Mouse (Mus musculus) kidney, embryonic 14.5 days (tissue): ENCODE results near the gene B9d1. TPM values are rescaled to one million over a fixed set of nuclear protein-coding genes. Genes with fewer than 3 reads are reported as not detected.

Source experiments
- ATAC-seq: fragments of 200-750 bp; cut with Nextera tagmentation; 2 replicates; pipeline ENCODE4 v1.8.0; 2017; ENCODE audit warnings: moderate number of reproducible peaks, mild to moderate bottlenecking, moderate TSS enrichment, moderate library complexity; ENCODE audit not compliant: low FRiP score, low TSS enrichment
- H3K27ac ChIP-seq: fragments of 300-500 bp; sonication (generic); 2 replicates; pipeline ENCODE4 v1.5.1; 2014; ENCODE audit warnings: low read depth, mild to moderate bottlenecking, low read length, moderate library complexity, mixed read lengths
- H3K27me3 ChIP-seq: fragments of 300-500 bp; sonication (generic); 2 replicates; pipeline ENCODE4 v1.6.1; 2014; ENCODE audit warnings: mild to moderate bottlenecking, low read length; ENCODE audit not compliant: control insufficient read depth, insufficient read depth
- H3K36me3 ChIP-seq: fragments of 300-500 bp; sonication (generic); 2 replicates; pipeline ENCODE4 v1.6.1; 2014; ENCODE audit warnings: low read length, mixed read lengths; ENCODE audit not compliant: control insufficient read depth, insufficient read depth
- H3K4me1 ChIP-seq: fragments of 300-500 bp; sonication (generic); 2 replicates; pipeline ENCODE4 v1.6.1; 2014; ENCODE audit warnings: low read length, mixed read lengths; ENCODE audit not compliant: control insufficient read depth, insufficient read depth
- H3K4me2 ChIP-seq: fragments of 300-500 bp; sonication (generic); replicated peaks from 2 replicates; pipeline ENCODE4 v1.6.1; 2014; ENCODE audit warnings: low read depth, mild to moderate bottlenecking, low read length
- H3K4me3 ChIP-seq: fragments of 300-500 bp; sonication (generic); 2 replicates; pipeline ENCODE4 v1.5.1; 2014; ENCODE audit warnings: mild to moderate bottlenecking, low read length
- H3K9ac ChIP-seq: fragments of 300-500 bp; sonication (generic); 2 replicates; pipeline ENCODE4 v1.6.1; 2014; ENCODE audit warnings: low read depth, mild to moderate bottlenecking, low read length, moderate library complexity
- H3K9me3 ChIP-seq: fragments of 300-500 bp; sonication (generic); 2 replicates; pipeline ENCODE4 v1.6.1; 2016; ENCODE audit warnings: low read length; ENCODE audit not compliant: control insufficient read depth
- WGBS: fragments of 180-500 bp; shearing (Covaris S2); extraction: QIAGEN DNeasy Blood & Tissue Kit; methylation state at CpG from one replicate; pipeline ENCODE4 v1.1.7; 2014; 5-methylcytosine and 5-hydroxymethylcytosine counted together
- polyA plus RNA-seq: library from polyadenylated mRNA; unstranded; fragments of >200 nt; fragmentation: Nextera tagmentation; extraction: Ambion mirVana; gene quantifications from 2 replicates; pipeline ENCODE4 v1.2.1, GENCODE M21; 2014

Gene B9d1
- polyA plus RNA-seq, 1 experiment from 2014 or later: 49.2 TPM

DNA sequence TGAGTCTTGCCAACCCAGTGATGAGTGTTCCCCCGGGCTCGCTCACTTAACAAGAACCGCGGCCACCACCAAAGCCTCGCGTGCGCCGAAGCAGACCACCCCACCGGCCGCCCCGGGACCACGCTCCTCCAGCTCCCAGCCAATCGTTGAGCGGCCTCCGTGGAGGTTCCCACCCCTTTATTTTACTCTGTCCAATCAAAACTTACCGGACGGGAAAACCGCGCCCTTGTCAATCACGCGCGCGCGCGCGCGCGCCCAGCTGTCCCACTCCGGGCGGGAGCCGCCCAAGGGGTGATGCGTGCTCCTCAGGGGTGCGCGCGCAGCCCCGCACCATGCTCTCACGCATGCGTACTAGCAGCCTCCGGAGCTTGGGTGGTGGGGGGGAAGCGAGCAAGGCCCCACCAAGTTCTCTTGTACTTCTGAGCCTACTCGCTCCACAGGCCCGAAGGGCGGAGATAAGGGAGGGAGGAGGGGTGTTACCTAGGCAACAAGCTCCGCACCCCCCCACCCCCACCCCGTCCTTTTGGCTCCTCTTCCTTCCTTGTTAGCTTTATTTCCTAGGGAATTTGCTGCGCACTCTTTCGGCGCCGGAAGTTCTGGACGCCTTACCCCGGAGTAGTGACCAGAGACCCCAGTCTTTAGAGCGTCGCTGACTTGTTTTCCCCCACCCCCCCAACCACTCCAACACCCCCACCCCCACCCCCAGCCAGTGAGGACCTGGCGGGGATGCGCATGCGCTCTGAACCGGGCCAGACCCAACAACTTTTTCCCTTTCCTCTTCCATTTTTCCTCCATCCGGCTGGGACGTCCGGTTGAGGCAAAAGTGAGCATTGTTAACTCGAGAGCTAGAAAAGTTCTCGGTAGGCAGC lies 10.6 kb upstream of the B9d1 start, which contains the start of gene Mapk7:
Gene Mapk7, minus strand, starts transcription at position 278 of the 869 bp plus-strand sequence.
- peak within 1 kb of the TSS; percentile 78 for H3K9ac ChIP-seq
- under 1% methylated on average over 62 of the region's 62 CpGs for WGBS

DNA sequence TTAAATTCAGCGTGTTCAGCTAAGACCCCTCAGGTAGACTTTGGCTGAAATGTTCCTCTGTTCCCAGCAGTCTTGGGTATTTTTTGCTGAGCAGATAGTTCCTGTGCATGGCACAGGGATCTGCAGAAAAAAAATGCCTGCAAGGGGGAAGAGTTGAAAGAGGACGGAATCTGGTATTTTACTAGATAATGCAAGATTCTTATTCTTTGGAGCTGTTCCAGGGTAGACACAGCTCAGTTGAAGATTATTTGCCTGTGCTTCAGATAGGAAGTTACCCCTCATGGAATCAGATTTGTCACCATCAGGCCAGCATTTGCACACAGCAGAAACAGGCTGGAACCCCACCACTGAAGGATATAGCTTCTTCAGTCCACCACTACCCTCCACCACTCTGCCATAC lies 9.4 kb upstream of the B9d1 start:
- WGBS: 87% methylated on average over 2 of the region's 2 CpGs
- Histone ChIP-seq H3K9me3 (peaks cover 2% of the 10 kb centered on the region; the same call in 1 of the 2 replicates), H3K9ac (no peak overlapping the region), H3K36me3 (peaks cover 22% of the 10 kb centered on the region), H3K4me1 (peaks cover 9% of the 10 kb centered on the region; the same call in 1 of the 2 replicates), H3K27me3 (no peaks in the 10 kb centered on the region), H3K4me3 (no peak overlapping the region), H3K4me2 (no peak overlapping the region), H3K27ac (peak overlapping the region; percentile 77; the same call in 1 of the 2 replicates)
- no peak for ATAC-seq

More for the DNA sequence above, 10.6 kb upstream of the B9d1 start, which contains the start of gene Mapk7:
- Histone ChIP-seq H3K9me3 (peaks cover 2% of the 10 kb centered on the region; the same call in 1 of the 2 replicates), H3K36me3 (peaks cover 34% of the 10 kb centered on the region), H3K27ac (peak within 1 kb of the TSS; percentile 84), H3K27me3 (no peaks in the 10 kb centered on the region), H3K4me1 (peaks cover 9% of the 10 kb centered on the region; the same call in 1 of the 2 replicates), H3K4me2 (peak within 1 kb of the TSS; percentile 72), H3K4me3 (peak within 1 kb of the TSS; percentile 66)
- ATAC-seq: peak; percentile 98

DNA sequence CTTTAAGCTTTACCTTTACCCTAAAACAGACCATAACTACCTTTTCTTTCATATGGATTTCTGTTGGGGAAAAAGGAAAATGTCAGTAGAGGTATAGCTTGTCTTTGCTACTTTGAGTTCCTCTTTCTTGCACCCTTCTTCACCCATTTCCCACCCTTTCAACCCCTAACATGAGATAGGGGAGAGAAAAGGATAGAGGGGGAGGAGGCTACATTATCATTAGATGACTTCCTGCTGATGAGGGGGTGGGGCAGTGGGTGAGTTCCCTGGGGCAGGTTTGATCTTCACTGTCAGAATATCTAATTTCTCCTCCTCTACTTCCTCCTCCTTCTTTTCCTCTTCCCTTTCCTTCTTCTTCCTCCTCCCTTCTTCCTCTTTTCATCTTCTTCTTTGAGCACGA lies 7.5 kb upstream of the B9d1 start:
- no peak for ATAC-seq
- H3K27me3 ChIP-seq: no peaks in the 10 kb centered on the region
- H3K9me3 ChIP-seq: peaks cover 2% of the 10 kb centered on the region; the same call in 1 of the 2 replicates
- H3K4me1 ChIP-seq: peaks cover 8% of the 10 kb centered on the region; the same call in 1 of the 2 replicates
- H3K36me3 ChIP-seq: peaks cover 4% of the 10 kb centered on the region; the same call in 1 of the 2 replicates
- H3K4me3 ChIP-seq: no peak overlapping the region
- H3K9ac ChIP-seq: no peak overlapping the region
- no peak overlapping the region for H3K4me2 ChIP-seq
- WGBS: 81% methylated on average over 1 of the region's 1 CpGs
- no peak overlapping the region for H3K27ac ChIP-seq

DNA sequence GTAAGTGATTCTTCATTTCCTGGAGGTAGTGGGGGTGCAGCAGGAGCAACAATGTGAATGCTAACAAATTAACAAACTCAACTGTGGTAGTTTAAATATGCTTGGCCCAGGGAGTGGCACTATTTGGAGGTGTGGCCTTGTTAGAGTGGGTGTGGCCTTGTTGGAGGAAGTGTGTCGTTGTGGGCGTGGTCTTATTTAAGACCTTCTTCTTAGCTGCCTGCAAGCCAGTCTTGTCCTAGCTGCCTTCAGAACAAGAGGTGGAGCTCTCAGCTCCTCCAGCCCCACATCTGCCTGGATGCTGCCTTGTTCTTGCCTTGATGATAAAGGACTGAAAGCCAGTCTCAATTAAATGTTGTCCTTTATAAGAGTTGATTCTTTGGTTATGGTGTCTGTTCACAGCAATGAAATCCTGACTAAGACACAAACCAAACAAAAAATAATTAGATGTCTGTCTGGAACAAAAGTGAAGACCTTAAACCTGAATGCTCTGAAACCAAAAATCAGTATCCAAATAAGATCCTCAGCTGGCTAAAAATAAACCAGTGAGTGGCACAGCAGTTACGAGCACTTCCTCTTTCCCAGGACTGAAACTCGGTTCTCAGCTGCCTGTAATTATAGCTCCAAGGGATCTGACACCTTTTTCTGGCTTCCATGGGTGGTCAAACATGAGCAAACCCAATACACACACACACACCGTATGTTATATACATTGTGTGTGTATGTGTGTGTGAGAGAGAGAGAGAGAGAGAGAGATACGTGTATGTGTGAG lies 6.0 kb upstream of the B9d1 start:
- WGBS: 73% methylated on average over 6 of the region's 6 CpGs
- ATAC-seq: no peak
- Histone ChIP-seq H3K4me1 (no peaks in the 10 kb centered on the region), H3K9me3 (peaks cover 2% of the 10 kb centered on the region; the same call in 1 of the 2 replicates), H3K27me3 (no peaks in the 10 kb centered on the region), H3K9ac (no peak overlapping the region), H3K4me2 (no peak overlapping the region), H3K27ac (no peak overlapping the region), H3K36me3 (no peaks in the 10 kb centered on the region), H3K4me3 (no peak overlapping the region)

DNA sequence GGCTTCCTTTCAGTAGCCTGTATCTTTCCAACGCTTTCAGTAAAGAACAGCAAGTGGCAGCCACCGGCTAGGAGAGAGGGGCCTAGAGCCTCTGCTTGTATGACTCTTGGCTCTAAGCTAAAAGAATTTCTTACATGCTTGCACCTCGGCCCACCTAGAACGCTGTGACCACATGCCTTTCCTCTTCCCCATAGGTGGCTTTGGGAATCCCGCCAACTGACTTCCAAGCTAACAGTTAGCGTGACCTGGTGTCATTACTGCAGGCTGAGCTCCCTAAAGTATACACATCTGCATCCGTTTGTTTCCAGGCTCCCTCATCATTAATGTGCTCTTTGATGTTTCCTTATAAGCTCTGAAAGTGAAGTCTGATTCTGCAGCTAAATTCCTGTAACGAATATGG lies 1.0 kb upstream of the B9d1 start:
- Histone ChIP-seq H3K4me1 (peaks cover 6% of the 10 kb centered on the region; the same call in 1 of the 2 replicates), H3K4me3 (no peak overlapping the region), H3K9ac (no peak overlapping the region), H3K4me2 (no peak overlapping the region), H3K27ac (no peak overlapping the region), H3K27me3 (no peaks in the 10 kb centered on the region), H3K9me3 (no peaks in the 10 kb centered on the region), H3K36me3 (peaks cover 4% of the 10 kb centered on the region; the same call in 1 of the 2 replicates)
- no peak for ATAC-seq
- WGBS: 77% methylated on average over 8 of the region's 8 CpGs

DNA sequence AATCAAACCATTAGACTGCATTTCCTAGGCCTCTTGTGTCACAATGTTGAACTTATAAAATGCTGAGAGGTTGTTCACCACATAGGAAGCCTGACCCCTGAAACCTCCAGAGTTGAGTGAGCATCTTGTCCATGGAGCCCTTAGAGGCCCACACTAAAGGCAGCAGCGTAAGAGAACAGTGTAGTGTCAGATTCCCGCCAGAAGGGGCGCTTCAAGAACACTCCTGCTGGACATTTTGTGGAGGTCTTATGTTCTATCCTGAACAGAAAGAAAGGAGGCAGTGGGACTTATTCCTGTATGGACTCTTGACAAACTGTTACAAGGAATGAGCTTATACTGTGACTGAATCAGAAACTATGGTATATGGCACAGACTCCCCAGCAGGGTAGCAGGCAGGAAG lies 10.0 kb downstream of the B9d1 start:
- Histone ChIP-seq H3K36me3 (peaks cover 37% of the 10 kb centered on the region), H3K27ac (no peak overlapping the region), H3K4me1 (no peaks in the 10 kb centered on the region), H3K27me3 (no peaks in the 10 kb centered on the region), H3K9me3 (no peaks in the 10 kb centered on the region), H3K9ac (no peak overlapping the region), H3K4me3 (no peak overlapping the region), H3K4me2 (no peak overlapping the region)
- 52% methylated on average over 3 of the region's 3 CpGs for WGBS
- no peak for ATAC-seq

DNA sequence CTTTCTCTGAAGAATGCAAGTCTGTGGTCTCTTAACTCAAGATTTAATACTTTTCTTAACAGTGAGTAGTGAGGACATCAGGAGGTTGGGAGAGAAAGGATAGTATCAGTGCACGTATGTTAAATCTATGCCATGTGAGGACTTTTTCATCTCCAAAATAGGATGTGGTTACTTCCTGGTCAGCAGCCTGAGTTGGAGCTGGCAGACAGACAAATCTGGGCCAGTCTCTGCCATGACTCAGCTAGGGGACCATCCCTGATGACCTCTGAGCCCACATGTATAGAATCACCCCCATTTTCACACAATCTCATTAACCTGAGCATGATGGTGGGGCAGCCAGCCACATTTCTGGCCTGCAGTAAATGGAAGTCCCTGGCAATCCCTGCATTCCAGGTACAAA lies 13.0 kb downstream of the B9d1 start:
- 86% methylated on average over 1 of the region's 1 CpGs for whole genome bisulfite sequencing
- ATAC-seq: no peak
- Histone ChIP-seq H3K4me3 (no peak overlapping the region), H3K9ac (no peak overlapping the region), H3K9me3 (no peaks in the 10 kb centered on the region), H3K4me1 (no peaks in the 10 kb centered on the region), H3K27me3 (no peaks in the 10 kb centered on the region), H3K4me2 (no peak overlapping the region), H3K36me3 (peaks cover 58% of the 10 kb centered on the region), H3K27ac (no peak overlapping the region)

DNA sequence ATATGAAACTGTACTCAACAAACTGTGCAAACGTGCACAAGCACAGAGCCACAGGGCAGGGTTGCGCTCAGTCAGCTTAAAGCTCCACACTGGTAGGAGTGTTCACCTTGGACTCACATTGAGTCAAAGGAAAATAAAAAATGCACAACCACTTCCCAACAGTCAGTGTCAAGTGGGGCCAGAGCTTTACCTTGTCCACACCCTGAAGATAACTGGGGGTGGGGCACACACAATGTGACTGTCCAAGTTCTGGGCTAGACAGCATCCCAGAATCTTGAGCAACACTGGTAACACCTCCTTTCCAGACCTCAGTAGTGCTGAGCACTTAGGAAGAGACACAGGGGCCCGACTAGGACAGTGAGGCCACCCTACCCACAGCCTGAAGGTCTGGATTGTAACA lies 13.9 kb downstream of the B9d1 start:
- Histone ChIP-seq H3K9ac (no peak overlapping the region), H3K27me3 (no peaks in the 10 kb centered on the region), H3K4me2 (no peak overlapping the region), H3K4me1 (no peaks in the 10 kb centered on the region), H3K27ac (no peak overlapping the region), H3K9me3 (no peaks in the 10 kb centered on the region), H3K4me3 (no peak overlapping the region), H3K36me3 (peaks cover 55% of the 10 kb centered on the region)
- WGBS: 94% methylated on average over 3 of the region's 3 CpGs
- ATAC-seq: no peak
